Mouse (Mus musculus): ENCODE measurements at regions not wholly inside any gene's neighbourhood (a gene's known extent, or its start where the extent isn't known, plus 50 kb on each side); places are given as distances from the start of the nearest gene placed in this dataset.

GRCm38 (mm10) chr3:16924018-16924417, 917.8 kb upstream of the Gm5150 start:
- Histone ChIP-seq H3K9me3 (replicated peaks; ENCODE audit: control insufficient read depth, insufficient read depth, low read length, poor library complexity, severe bottlenecking) (no peaks in the 10 kb centered on the region), H3K4me3 (ENCODE audit: low read depth, low read length) (no peak overlapping the region), H3K9ac (ENCODE audit: low read depth, poor library complexity, severe bottlenecking) (no peak overlapping the region), H3K36me3 (ENCODE audit: control insufficient read depth, insufficient read depth, low read length, poor library complexity, severe bottlenecking) (no peaks in the 10 kb centered on the region), H3K4me1 (ENCODE audit: control insufficient read depth, insufficient read depth, low read length) (no peaks in the 10 kb centered on the region), H3K27me3 (ENCODE audit: control insufficient read depth, insufficient read depth, low read length, poor library complexity, severe bottlenecking) (no peaks in the 10 kb centered on the region), H3K27ac (ENCODE audit: insufficient read depth, low read length) (no peak overlapping the region)
- no peak for TF ChIP-seq POLR2A (IDR thresholded peaks at IDR 0.05; ENCODE audit: insufficient read depth, low read length)
- no peak for TF ChIP-seq EP300 (IDR thresholded peaks at IDR 0.05; ENCODE audit: insufficient read depth, low read depth, low read length)
- no peak for TF ChIP-seq CTCF (IDR thresholded peaks at IDR 0.05; ENCODE audit: low read depth, low read length)

DNA sequence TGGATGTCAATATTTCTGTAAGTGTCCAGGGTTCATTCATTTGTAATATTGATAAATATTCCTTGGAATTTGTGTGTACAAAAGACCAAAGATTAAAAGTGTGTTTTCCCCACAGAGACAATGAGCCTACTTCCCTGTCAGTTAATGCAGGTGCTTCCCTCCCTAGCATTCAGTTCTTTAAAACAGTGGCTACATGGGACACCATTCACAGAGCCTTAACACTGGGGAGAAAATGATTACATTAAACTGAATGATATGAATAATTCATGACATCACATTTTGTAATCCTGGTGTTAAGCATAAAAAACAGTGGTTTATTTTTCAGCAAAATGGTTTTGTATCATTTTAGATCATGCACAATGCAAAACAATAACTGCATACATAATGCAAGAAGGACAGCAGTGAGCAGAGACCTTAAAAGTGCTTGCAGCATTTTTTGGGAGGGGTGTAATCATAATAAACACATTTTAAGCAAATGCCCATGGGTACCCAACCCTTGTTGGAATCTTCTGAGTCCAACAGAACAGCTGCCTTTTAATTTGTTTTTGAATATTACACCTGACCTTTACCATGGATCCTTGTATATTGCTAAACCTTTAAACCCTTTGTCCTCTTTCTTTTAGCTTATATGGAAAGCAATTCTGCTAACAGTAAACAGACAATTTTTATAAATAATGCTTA, 917.1 kb upstream of the Gm5150 start:
- no peaks in the 10 kb centered on the region for H3K9me3 ChIP-seq (replicated peaks; ENCODE audit: control insufficient read depth, insufficient read depth, low read length, poor library complexity, severe bottlenecking)
- no peaks in the 10 kb centered on the region for H3K27me3 ChIP-seq (ENCODE audit: control insufficient read depth, insufficient read depth, low read length, poor library complexity, severe bottlenecking)
- no peak overlapping the region for H3K9ac ChIP-seq (ENCODE audit: low read depth, poor library complexity, severe bottlenecking)
- no peak overlapping the region for H3K4me3 ChIP-seq (ENCODE audit: low read depth, low read length)
- TF ChIP-seq POLR2A (IDR thresholded peaks at IDR 0.05; ENCODE audit: insufficient read depth, low read length) (no peak), EP300 (IDR thresholded peaks at IDR 0.05; ENCODE audit: insufficient read depth, low read depth, low read length) (no peak), CTCF (IDR thresholded peaks at IDR 0.05; ENCODE audit: low read depth, low read length) (no peak)
- H3K4me1 ChIP-seq (ENCODE audit: control insufficient read depth, insufficient read depth, low read length): no peaks in the 10 kb centered on the region
- H3K27ac ChIP-seq (ENCODE audit: insufficient read depth, low read length): no peak overlapping the region
- no peaks in the 10 kb centered on the region for H3K36me3 ChIP-seq (ENCODE audit: control insufficient read depth, insufficient read depth, low read length, poor library complexity, severe bottlenecking)

DNA sequence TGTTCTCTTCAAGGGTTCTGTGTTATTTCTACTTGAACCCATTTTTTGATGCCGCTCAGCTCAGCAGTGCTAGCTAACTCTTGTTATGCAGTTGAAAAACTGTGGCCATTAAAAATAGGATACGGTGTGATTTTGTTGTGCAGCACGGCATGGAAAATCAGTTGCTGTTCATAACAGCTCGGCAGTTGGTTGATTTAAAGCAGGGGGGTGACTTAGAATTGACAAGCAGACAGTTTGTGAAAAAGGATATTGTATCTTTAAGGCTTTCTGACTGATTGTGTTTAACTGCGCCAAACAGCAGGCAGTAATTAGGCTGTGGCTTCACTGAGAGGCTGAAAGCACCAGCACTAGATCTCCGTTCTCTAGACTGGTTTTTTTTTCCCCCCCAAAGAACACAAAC, 915.1 kb upstream of the Gm5150 start:
- TF ChIP-seq POLR2A (IDR thresholded peaks at IDR 0.05; ENCODE audit: insufficient read depth, low read length): no peak
- H3K4me3 ChIP-seq (ENCODE audit: low read depth, low read length): no peak overlapping the region
- no peaks in the 10 kb centered on the region for H3K9me3 ChIP-seq (replicated peaks; ENCODE audit: control insufficient read depth, insufficient read depth, low read length, poor library complexity, severe bottlenecking)
- H3K9ac ChIP-seq (ENCODE audit: low read depth, poor library complexity, severe bottlenecking): no peak overlapping the region
- H3K27ac ChIP-seq (ENCODE audit: insufficient read depth, low read length): no peak overlapping the region
- no peaks in the 10 kb centered on the region for H3K36me3 ChIP-seq (ENCODE audit: control insufficient read depth, insufficient read depth, low read length, poor library complexity, severe bottlenecking)
- H3K4me1 ChIP-seq (ENCODE audit: control insufficient read depth, insufficient read depth, low read length): no peaks in the 10 kb centered on the region
- no peaks in the 10 kb centered on the region for H3K27me3 ChIP-seq (ENCODE audit: control insufficient read depth, insufficient read depth, low read length, poor library complexity, severe bottlenecking)

DNA sequence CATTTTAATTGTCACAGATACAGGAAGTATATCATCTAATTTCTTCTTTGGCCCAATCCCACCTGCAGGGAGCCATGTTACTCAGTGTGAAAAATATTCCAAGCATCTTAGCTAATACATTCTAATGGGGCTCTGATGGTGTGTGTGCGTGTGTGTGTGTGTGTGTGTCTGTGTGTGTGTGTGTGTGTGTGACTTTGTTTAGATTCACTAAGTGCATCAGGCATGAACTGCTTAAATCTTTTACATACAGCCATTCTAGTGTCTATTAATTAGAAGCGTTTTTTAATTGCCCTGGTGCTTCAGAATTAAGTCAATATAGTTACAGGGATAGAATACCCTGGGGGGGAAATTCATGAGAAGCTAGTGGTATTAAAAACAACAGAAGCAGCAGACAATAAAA, 912.1 kb upstream of the Gm5150 start:
- Histone ChIP-seq H3K9ac (ENCODE audit: low read depth, poor library complexity, severe bottlenecking) (no peak overlapping the region), H3K4me3 (ENCODE audit: low read depth, low read length) (no peak overlapping the region), H3K36me3 (ENCODE audit: control insufficient read depth, insufficient read depth, low read length, poor library complexity, severe bottlenecking) (no peaks in the 10 kb centered on the region), H3K27ac (ENCODE audit: insufficient read depth, low read length) (no peak overlapping the region), H3K9me3 (replicated peaks; ENCODE audit: control insufficient read depth, insufficient read depth, low read length, poor library complexity, severe bottlenecking) (no peaks in the 10 kb centered on the region), H3K27me3 (ENCODE audit: control insufficient read depth, insufficient read depth, low read length, poor library complexity, severe bottlenecking) (no peaks in the 10 kb centered on the region), H3K4me1 (ENCODE audit: control insufficient read depth, insufficient read depth, low read length) (no peaks in the 10 kb centered on the region)
- no peak for TF ChIP-seq CTCF (IDR thresholded peaks at IDR 0.05; ENCODE audit: low read depth, low read length)
- TF ChIP-seq POLR2A (IDR thresholded peaks at IDR 0.05; ENCODE audit: insufficient read depth, low read length): no peak
- TF ChIP-seq EP300 (IDR thresholded peaks at IDR 0.05; ENCODE audit: insufficient read depth, low read depth, low read length): no peak

DNA sequence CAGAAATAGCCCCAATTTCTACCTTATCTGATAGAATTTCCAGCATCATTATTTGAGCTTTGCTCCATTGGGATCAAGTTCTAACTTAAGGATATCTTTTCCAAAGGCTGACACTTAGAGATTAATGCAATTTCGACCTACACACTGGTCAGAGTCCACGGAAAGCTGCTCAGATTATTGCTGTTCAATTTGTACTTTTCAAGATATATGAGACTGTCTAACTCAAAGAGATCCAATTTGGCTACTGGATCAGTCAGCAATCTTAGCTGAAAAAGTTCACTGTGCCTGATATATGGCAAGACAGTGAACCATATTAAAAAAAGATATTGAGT, 909.8 kb upstream of the Gm5150 start:
- no peaks in the 10 kb centered on the region for H3K9me3 ChIP-seq (replicated peaks; ENCODE audit: control insufficient read depth, insufficient read depth, low read length, poor library complexity, severe bottlenecking)
- no peaks in the 10 kb centered on the region for H3K36me3 ChIP-seq (ENCODE audit: control insufficient read depth, insufficient read depth, low read length, poor library complexity, severe bottlenecking)
- no peak for TF ChIP-seq CTCF (IDR thresholded peaks at IDR 0.05; ENCODE audit: low read depth, low read length)
- TF ChIP-seq EP300 (IDR thresholded peaks at IDR 0.05; ENCODE audit: insufficient read depth, low read depth, low read length): no peak
- no peak for TF ChIP-seq POLR2A (IDR thresholded peaks at IDR 0.05; ENCODE audit: insufficient read depth, low read length)
- H3K4me1 ChIP-seq (ENCODE audit: control insufficient read depth, insufficient read depth, low read length): no peaks in the 10 kb centered on the region
- H3K9ac ChIP-seq (ENCODE audit: low read depth, poor library complexity, severe bottlenecking): no peak overlapping the region
- H3K27ac ChIP-seq (ENCODE audit: insufficient read depth, low read length): no peak overlapping the region
- no peaks in the 10 kb centered on the region for H3K27me3 ChIP-seq (ENCODE audit: control insufficient read depth, insufficient read depth, low read length, poor library complexity, severe bottlenecking)
- no peak overlapping the region for H3K4me3 ChIP-seq (ENCODE audit: low read depth, low read length)

DNA sequence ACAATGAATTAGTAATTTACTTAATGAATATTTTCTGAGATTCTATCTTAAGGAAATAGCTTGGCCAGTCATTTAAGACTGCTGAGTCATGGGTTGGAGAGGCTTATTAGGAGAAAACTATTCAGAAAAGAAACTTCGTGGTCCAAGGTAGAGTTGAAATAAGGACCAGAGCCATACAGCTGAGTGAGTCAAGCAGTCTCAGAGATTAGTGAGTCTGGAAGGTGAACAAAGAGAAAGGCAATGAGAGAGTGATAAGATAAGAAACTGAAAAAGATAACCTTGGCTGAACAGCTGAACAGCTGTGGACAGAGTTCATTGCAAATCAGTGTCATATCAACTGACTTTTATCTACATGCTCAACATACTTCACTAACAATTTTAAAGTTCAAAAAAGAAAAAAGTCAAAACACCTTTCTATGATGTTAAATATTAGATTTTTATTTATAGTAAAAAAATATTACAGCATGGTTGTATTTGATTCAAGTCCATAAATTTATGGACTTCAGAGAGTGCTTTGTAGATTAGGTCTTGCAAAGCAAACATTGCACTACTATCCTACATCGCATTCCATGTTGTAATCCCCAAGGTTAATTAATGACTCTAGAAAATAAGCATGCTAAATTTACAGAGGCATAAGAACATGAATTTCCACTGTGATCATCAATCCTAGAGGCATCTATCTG, 909.3 kb upstream of the Gm5150 start:
- no peak overlapping the region for H3K27ac ChIP-seq (ENCODE audit: insufficient read depth, low read length)
- H3K4me3 ChIP-seq (ENCODE audit: low read depth, low read length): no peak overlapping the region
- no peaks in the 10 kb centered on the region for H3K4me1 ChIP-seq (ENCODE audit: control insufficient read depth, insufficient read depth, low read length)
- no peaks in the 10 kb centered on the region for H3K27me3 ChIP-seq (ENCODE audit: control insufficient read depth, insufficient read depth, low read length, poor library complexity, severe bottlenecking)
- no peak overlapping the region for H3K9ac ChIP-seq (ENCODE audit: low read depth, poor library complexity, severe bottlenecking)
- TF ChIP-seq POLR2A (IDR thresholded peaks at IDR 0.05; ENCODE audit: insufficient read depth, low read length) (no peak), CTCF (IDR thresholded peaks at IDR 0.05; ENCODE audit: low read depth, low read length) (no peak), EP300 (IDR thresholded peaks at IDR 0.05; ENCODE audit: insufficient read depth, low read depth, low read length) (no peak)
- no peaks in the 10 kb centered on the region for H3K36me3 ChIP-seq (ENCODE audit: control insufficient read depth, insufficient read depth, low read length, poor library complexity, severe bottlenecking)
- H3K9me3 ChIP-seq (replicated peaks; ENCODE audit: control insufficient read depth, insufficient read depth, low read length, poor library complexity, severe bottlenecking): no peaks in the 10 kb centered on the region
